12 mouse cellular contexts compared by ENCODE assay signal in the genomic region with DNA sequence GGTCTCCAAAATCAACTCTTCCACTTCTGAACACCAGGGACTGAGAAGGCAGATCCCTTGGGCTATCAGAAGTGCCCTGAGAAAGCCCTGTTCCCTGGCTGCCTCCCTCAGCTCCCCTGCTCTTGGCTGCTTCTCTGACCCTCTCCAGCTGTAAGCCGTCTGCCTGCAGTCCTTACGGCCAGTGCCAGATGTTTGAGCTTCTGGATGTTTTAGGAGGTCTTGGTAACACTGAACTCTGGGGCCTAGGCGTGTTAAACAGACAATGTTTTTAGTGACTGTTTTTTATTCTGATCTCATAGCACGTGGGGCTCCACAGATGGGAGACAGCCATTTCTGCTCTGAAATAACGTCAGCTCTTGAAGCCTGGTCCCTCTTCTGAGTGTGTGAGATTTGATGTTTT. TPM values are rescaled to one million over a fixed set of nuclear protein-coding genes. Genes with fewer than 3 reads are reported as not detected.
DNase-seq lines count a peak whose midpoint lies in the region; ATAC-seq and TF ChIP-seq lines count a peak whose summit lies in the region.
"Had no signal": no experiment of that assay in that cellular context is flagged by ENCODE, and none has a peak within 500 bp of the region (broad histone marks: within the 10 kb centered on the region; RNA-seq: fewer than 3 reads in every experiment).

No protein-coding gene starts in this region.

- 0 out of 2 replicates have a peak overlapping the region, but pooled peaks have one; percentile 5 for H3K9ac ChIP-seq in heart, embryonic 14.5 days (ENCODE audit: low read length)
- H3K9ac ChIP-seq in stomach, postnatal 0 days (ENCODE audit: low read length), result no peak overlapping the region

- intact Hi-C loops in left cerebral cortex, postnatal 14 days (cut with DNase I), result no loop called here

- no peak for ATAC-seq in heart, embryonic 14.5 days (ENCODE audit: insufficient number of reproducible peaks, insufficient read depth, low FRiP score, low read depth)
- ATAC-seq in stomach, postnatal 0 days (ENCODE audit: low FRiP score, low TSS enrichment), result peak; percentile 59; the same call in 1 of the 2 replicates
- ATAC-seq: forebrain, embryonic 14.5 days had no signal

- TF ChIP-seq CTCF in stomach, postnatal 0 days (IDR thresholded peaks at IDR 0.05; ENCODE audit: low read depth), result no peak

- H3K4me1 ChIP-seq in heart, embryonic 14.5 days (ENCODE audit: control insufficient read depth in 2 of 2, insufficient read depth in 2 of 2, low read length in 2 of 2), result peaks cover 10 to 27% of the 10 kb centered on the region in 2 experiments
- no peaks in the 10 kb centered on the region for H3K4me1 ChIP-seq in stomach, postnatal 0 days (replicated peaks; ENCODE audit: control insufficient read depth, insufficient read depth)

- peak overlapping the region in 1 of 2 experiments; percentile 27; a peak in 2 of 4 replicates for H3K27ac ChIP-seq in heart, embryonic 14.5 days (replicated peaks in 1 of 2; ENCODE audit: control insufficient read depth in 1 of 2, insufficient read depth in 1 of 2, low read depth in 2 of 2, low read length in 2 of 2)
- 0 out of 2 replicates have a peak overlapping the region, but pooled peaks have one; percentile 35 for H3K27ac ChIP-seq in stomach, postnatal 0 days (replicated peaks)

- H3K4me2 ChIP-seq in heart, embryonic 14.5 days (ENCODE audit: low read length), result 0 out of 2 replicates have a peak overlapping the region, but pooled peaks have one; percentile 3
- no peak overlapping the region for H3K4me2 ChIP-seq in stomach, postnatal 0 days (replicated peaks; ENCODE audit: low read depth)

- no peaks in the 10 kb centered on the region for H3K36me3 ChIP-seq in heart, embryonic 14.5 days (ENCODE audit: control insufficient read depth, insufficient read depth, low read length)
- H3K36me3 ChIP-seq in stomach, postnatal 0 days (ENCODE audit: control insufficient read depth, insufficient read depth, low read length), result no peaks in the 10 kb centered on the region

- no peak overlapping the region for H3K4me3 ChIP-seq in heart, embryonic 14.5 days (ENCODE audit: control insufficient read depth in 1 of 2, insufficient read depth in 1 of 2, low read depth in 1 of 2, low read length in 2 of 2)
- H3K4me3 ChIP-seq in stomach, postnatal 0 days (ENCODE audit: low read depth, low read length), result no peak overlapping the region

- whole genome bisulfite sequencing in heart, embryonic 14.5 days, result 26% methylated on average over 5 of the region's 5 CpGs
- 23% methylated on average over 5 of the region's 5 CpGs for WGBS in stomach, postnatal 0 days

- no peaks in the 10 kb centered on the region for H3K27me3 ChIP-seq in heart, embryonic 14.5 days (ENCODE audit: control insufficient read depth, insufficient read depth, low read length)
- no peaks in the 10 kb centered on the region for H3K27me3 ChIP-seq in stomach, postnatal 0 days (ENCODE audit: control insufficient read depth, insufficient read depth, low read length)

- no peak for TF ChIP-seq EP300 in stomach, postnatal 0 days (optimal IDR thresholded peaks at IDR 0.05)

- H3K9me3 ChIP-seq in heart, embryonic 14.5 days (ENCODE audit: control insufficient read depth, low read length), result no peaks in the 10 kb centered on the region
- H3K9me3 ChIP-seq in stomach, postnatal 0 days (ENCODE audit: control insufficient read depth, low read length), result no peaks in the 10 kb centered on the region

- peak; percentile 10 for DNase-seq in ovary, postnatal 36 days (ENCODE audit: low spot score)
- DNase-seq in ovary, postnatal 14 days (ENCODE audit: low spot score), result no peak
- DNase-seq in kidney, postnatal 4 days, result peak; percentile 43 to 56
- DNase-seq in stomach, postnatal 0 days (ENCODE audit: low spot score), result no peak
- DNase-seq in left cerebral cortex, postnatal 14 days (ENCODE audit: low spot score in 2 of 2), result no peak
- DNase-seq in adipocyte (ENCODE audit: low spot score), result no peak
- no peak for DNase-seq in spleen, postnatal 36 days (ENCODE audit: low spot score in 2 of 2)
- DNase-seq: cerebellum, adult 2 months; liver; thymus, adult 2 months had no signal

RNA-seq across cellular contexts. Expression of gene Colgalt2, which starts 18.0 kb away (rescaled TPM):
- 2.8 and 2.9 TPM in 2 replicates for polyA plus RNA-seq in heart, embryonic 14.5 days (2014; fragmentation: Nextera tagmentation; extraction: Ambion mirVana)
- 0.47 and 0.50 TPM in 2 replicates for polyA plus RNA-seq in stomach, postnatal 0 days (2015; fragmentation: Nextera tagmentation; extraction: Ambion mirVana)
- 1 to 10 TPM; 5.6 to 5.7 TPM for total RNA-seq in left cerebral cortex, postnatal 14 days (2021)

RNA-seq across cellular contexts. Expression of gene Tsen15, which starts 31.1 kb away (rescaled TPM):
- 52.0 and 58.1 TPM in 2 replicates for polyA plus RNA-seq in heart, embryonic 14.5 days (2014; fragmentation: Nextera tagmentation; extraction: Ambion mirVana)
- polyA plus RNA-seq in stomach, postnatal 0 days (2015; fragmentation: Nextera tagmentation; extraction: Ambion mirVana), result 26.4 and 27.6 TPM in 2 replicates
- 10 to 100 TPM; 25.3 to 25.7 TPM for total RNA-seq in left cerebral cortex, postnatal 14 days (2021)

Comparison
In these comparisons a context has a peak if more than half of its experiments do, and no peak if none do; other contexts are left out.
1. DNase-seq: peak in ovary, postnatal 36 days (single experiment) and kidney, postnatal 4 days (2 of 2); none in ovary, postnatal 14 days (single experiment), stomach, postnatal 0 days (single experiment), left cerebral cortex, postnatal 14 days (0 of 2), adipocyte (single experiment) and spleen, postnatal 36 days (0 of 2).